ENCODE assay signal across 33 mouse cellular contexts in genomic region chr15:85188167-85188778, GRCm38 (mm10). TPM values are rescaled to one million over a fixed set of nuclear protein-coding genes. Genes with fewer than 3 reads are reported as not detected.
DNase-seq lines count a peak whose midpoint lies in the region; ATAC-seq lines count a peak whose summit lies in the region.
"Had no signal": no experiment of that assay in that cellular context is flagged by ENCODE, and none has a peak within 500 bp of the region (broad histone marks: within the 10 kb centered on the region; RNA-seq: fewer than 3 reads in every experiment).

No protein-coding gene starts in this region.

- H3K4me2 ChIP-seq in embryonic facial prominence, embryonic 13.5 days = no peak overlapping the region
- no peak overlapping the region for H3K4me2 ChIP-seq in limb, embryonic 12.5 days
- H3K4me2 ChIP-seq: forebrain, embryonic 12.5 days; heart, embryonic 15.5 days; hindbrain, embryonic 14.5 days; liver, embryonic 15.5 days; lung, embryonic 15.5 days; midbrain, embryonic 13.5 days; neural tube, embryonic 13.5 days had no signal

- no peaks in the 10 kb centered on the region for H3K27me3 ChIP-seq in embryonic facial prominence, embryonic 13.5 days
- no peaks in the 10 kb centered on the region for H3K27me3 ChIP-seq in limb, embryonic 12.5 days
- H3K27me3 ChIP-seq: forebrain, embryonic 12.5 days; liver, embryonic 15.5 days; lung, embryonic 15.5 days; midbrain, embryonic 13.5 days; neural tube, embryonic 13.5 days had no signal

- H3K9me3 ChIP-seq in embryonic facial prominence, embryonic 13.5 days = no peaks in the 10 kb centered on the region
- H3K9me3 ChIP-seq in limb, embryonic 12.5 days = no peaks in the 10 kb centered on the region
- H3K9me3 ChIP-seq: forebrain, embryonic 12.5 days; heart, embryonic 10.5 days; heart, embryonic 15.5 days; liver, embryonic 15.5 days; lung, embryonic 15.5 days; midbrain, embryonic 13.5 days; neural tube, embryonic 13.5 days had no signal

- ATAC-seq in embryonic facial prominence, embryonic 13.5 days (ENCODE audit: insufficient number of reproducible peaks, insufficient read depth, low FRiP score, low TSS enrichment, low read depth) = no peak
- ATAC-seq in limb, embryonic 12.5 days (ENCODE audit: insufficient number of reproducible peaks, insufficient read depth, low FRiP score, low TSS enrichment, low read depth) = peak; percentile 73
- ATAC-seq in granulocyte monocyte progenitor cell, adult 5-6 weeks (replicated peaks; ENCODE audit: poor library complexity, severe bottlenecking) = no peak
- ATAC-seq: intestine, postnatal 0 days; midbrain, embryonic 13.5 days; Patski had no signal

- H3K36me3 ChIP-seq in embryonic facial prominence, embryonic 13.5 days = no peaks in the 10 kb centered on the region
- no peaks in the 10 kb centered on the region for H3K36me3 ChIP-seq in limb, embryonic 12.5 days
- H3K36me3 ChIP-seq: forebrain, embryonic 12.5 days; heart, embryonic 10.5 days; heart, embryonic 15.5 days; liver, embryonic 15.5 days; lung, embryonic 15.5 days; midbrain, embryonic 13.5 days; neural tube, embryonic 13.5 days had no signal

- WGBS in embryonic facial prominence, embryonic 13.5 days = 31% methylated on average over 8 of the region's 8 CpGs
- WGBS in limb, embryonic 12.5 days = 31% methylated on average over 8 of the region's 8 CpGs

- intact Hi-C loops in gastrocnemius, postnatal 14 days (cut with DNase I; ENCODE audit: low total_unique reads) = no loop called here

- H3K4me3 ChIP-seq in embryonic facial prominence, embryonic 13.5 days = no peak overlapping the region
- H3K4me3 ChIP-seq in limb, embryonic 12.5 days (replicated peaks) = no peak overlapping the region
- H3K4me3 ChIP-seq: erythroblast, embryonic 14.5 days; forebrain, embryonic 12.5 days; heart, embryonic 10.5 days; heart, embryonic 15.5 days; liver, embryonic 15.5 days; lung, embryonic 15.5 days; midbrain, embryonic 13.5 days; neural tube, embryonic 13.5 days had no signal

- no peak overlapping the region for H3K9ac ChIP-seq in embryonic facial prominence, embryonic 13.5 days
- no peak overlapping the region for H3K9ac ChIP-seq in limb, embryonic 12.5 days (replicated peaks)
- H3K9ac ChIP-seq: forebrain, embryonic 12.5 days; heart, embryonic 15.5 days; hindbrain, embryonic 14.5 days; liver, embryonic 15.5 days; lung, embryonic 15.5 days; midbrain, embryonic 13.5 days; neural tube, embryonic 13.5 days had no signal

- H3K4me1 ChIP-seq in embryonic facial prominence, embryonic 13.5 days = peaks cover 32% of the 10 kb centered on the region
- H3K4me1 ChIP-seq in limb, embryonic 12.5 days (replicated peaks) = peaks cover 37% of the 10 kb centered on the region
- H3K4me1 ChIP-seq: forebrain, embryonic 12.5 days; heart, embryonic 15.5 days; liver, embryonic 15.5 days; lung, embryonic 15.5 days; midbrain, embryonic 13.5 days; neural tube, embryonic 13.5 days had no signal

- peak overlapping the region; percentile 73 for H3K27ac ChIP-seq in embryonic facial prominence, embryonic 13.5 days
- H3K27ac ChIP-seq in limb, embryonic 12.5 days = peak overlapping the region; percentile 84
- H3K27ac ChIP-seq: forebrain, embryonic 12.5 days; heart, embryonic 10.5 days; heart, embryonic 15.5 days; hindbrain, embryonic 14.5 days; liver, embryonic 15.5 days; lung, embryonic 15.5 days; midbrain, embryonic 13.5 days; neural tube, embryonic 13.5 days had no signal

- peak; percentile 45 for DNase-seq in embryo, embryonic 10.5 days (ENCODE audit: low spot score)
- no peak for DNase-seq in embryo, embryonic 9.5 days (ENCODE audit: extremely low spot score)
- peak; percentile 6 for DNase-seq in NIH3T3 (ENCODE audit: low read depth)
- no peak for DNase-seq in gastrocnemius, postnatal 14 days
- DNase-seq in ovary, postnatal 14 days (ENCODE audit: low spot score) = no peak
- DNase-seq: adrenal gland, postnatal 14 days; cerebellum, adult 18-20 months; cerebellum, postnatal 14 days; gastrocnemius, postnatal 10 days; heart, adult 11 months; kidney, postnatal 14 days; liver; thymus, adult 2 months; thymus, postnatal 4 days had no signal

RNA-seq across cellular contexts. Expression of gene Fbln1, which starts 17.5 kb away (rescaled TPM):
- polyA plus RNA-seq in embryonic facial prominence, embryonic 13.5 days (2015; fragmentation: Nextera tagmentation; extraction: Ambion mirVana) = 226 and 238 TPM in 2 replicates
- 253 and 255 TPM in 2 replicates for polyA plus RNA-seq in limb, embryonic 12.5 days (2016; fragmentation: Nextera tagmentation; extraction: Ambion mirVana)
- 10 to 100 TPM; 12.2 to 15.3 TPM for total RNA-seq in gastrocnemius, postnatal 14 days (2021)
- total RNA-seq in granulocyte monocyte progenitor cell, adult 5-6 weeks (2014; fragmentation: Nextera tagmentation) = 0.11 and 0.30 TPM in 2 replicates
- total RNA-seq in granulocyte monocyte progenitor cell, adult 5-6 weeks (2017) = 0.73 TPM in 1 of 2 replicates, not detected in the other
- polyA plus RNA-seq: erythroblast, embryonic 14.5 days had no signal

RNA-seq across cellular contexts. Expression of gene Ribc2, which starts 56.4 kb away (rescaled TPM):
- polyA plus RNA-seq in embryonic facial prominence, embryonic 13.5 days (2015; fragmentation: Nextera tagmentation; extraction: Ambion mirVana) = 0.77 and 1.3 TPM in 2 replicates
- polyA plus RNA-seq in limb, embryonic 12.5 days (2016; fragmentation: Nextera tagmentation; extraction: Ambion mirVana) = 0.80 and 1.4 TPM in 2 replicates
- not detected for total RNA-seq in gastrocnemius, postnatal 14 days (2021)
- total RNA-seq in granulocyte monocyte progenitor cell, adult 5-6 weeks (2014; fragmentation: Nextera tagmentation) = not detected in 2 replicates
- total RNA-seq in granulocyte monocyte progenitor cell, adult 5-6 weeks (2017) = not detected in 2 replicates
- total RNA-seq: adrenal gland, postnatal 14 days; CH12.LX; gastrocnemius, postnatal 10 days; heart, postnatal 25 days; left cerebral cortex, adult 18-20 months; megakaryocyte progenitor cell, adult 5-6 weeks had no signal
- polyA plus RNA-seq: C2C12; erythroblast, embryonic 14.5 days; liver, embryonic 15.5 days; Patski had no signal

RNA-seq across cellular contexts. Expression of gene Smc1b, which starts 56.5 kb away (rescaled TPM):
- 0.10 and 0.27 TPM in 2 replicates for polyA plus RNA-seq in embryonic facial prominence, embryonic 13.5 days (2015; fragmentation: Nextera tagmentation; extraction: Ambion mirVana)
- polyA plus RNA-seq in limb, embryonic 12.5 days (2016; fragmentation: Nextera tagmentation; extraction: Ambion mirVana) = 0.13 and 0.34 TPM in 2 replicates
- not detected for total RNA-seq in gastrocnemius, postnatal 14 days (2021)
- total RNA-seq in granulocyte monocyte progenitor cell, adult 5-6 weeks (2014; fragmentation: Nextera tagmentation) = not detected in 2 replicates
- total RNA-seq in granulocyte monocyte progenitor cell, adult 5-6 weeks (2017) = not detected in 2 replicates
- total RNA-seq: CH12.LX; heart, postnatal 25 days; left cerebral cortex, adult 18-20 months; megakaryocyte progenitor cell, adult 5-6 weeks had no signal
- polyA plus RNA-seq: erythroblast, embryonic 14.5 days; neural tube, embryonic 13.5 days had no signal

Comparison
In these comparisons a context has a peak if more than half of its experiments do, and no peak if none do; other contexts are left out.
1. DNase-seq: peak in embryo, embryonic 10.5 days (single experiment) and NIH3T3 (single experiment); none in embryo, embryonic 9.5 days (single experiment), gastrocnemius, postnatal 14 days (single experiment) and ovary, postnatal 14 days (single experiment).
2. RNA of gene Fbln1, which starts 17.5 kb away (total RNA-seq): 12.2 to 15.3 TPM in gastrocnemius, postnatal 14 days; 0.11 to 0.73 TPM in granulocyte monocyte progenitor cell, adult 5-6 weeks; every median in the first group is over 4 times any median in the second.